Mouse (Mus musculus): Measurements from ENCODE around the gene Fam207a. TPM values are rescaled to one million over a fixed set of nuclear protein-coding genes. Genes with fewer than 3 reads are reported as not detected.

Gene Fam207a
- polyA plus RNA-seq, 1 experiment from 2014 or later: 26.2 TPM

GRCm38 (mm10) chr10:77450159-77450464 is 65.5 kb downstream of the Fam207a start:
- no peaks in the 10 kb centered on the region for H3K36me3 ChIP-seq (ENCODE audit: control insufficient read depth, insufficient read depth, low read length)
- no peaks in the 10 kb centered on the region for H3K27me3 ChIP-seq (ENCODE audit: control insufficient read depth, insufficient read depth, low read length)
- peak overlapping the region; percentile 60 for H3K4me2 ChIP-seq
- no peak overlapping the region; the same call in 1 of the 2 replicates for H3K9ac ChIP-seq (ENCODE audit: low read depth, low read length)
- ATAC-seq (replicated peaks; ENCODE audit: insufficient number of reproducible peaks, low FRiP score, low TSS enrichment): no peak
- peak overlapping the region; percentile 80; the same call in 1 of the 2 replicates for H3K27ac ChIP-seq (ENCODE audit: low read depth, low read length)
- no peak overlapping the region for H3K4me3 ChIP-seq (ENCODE audit: low read depth, low read length)
- peaks cover 39% of the 10 kb centered on the region for H3K4me1 ChIP-seq (ENCODE audit: control insufficient read depth, insufficient read depth, low read length)
- H3K9me3 ChIP-seq (replicated peaks; ENCODE audit: control insufficient read depth, low read length): no peaks in the 10 kb centered on the region

GRCm38 (mm10) chr10:77449315-77450158 is 66.0 kb downstream of the Fam207a start:
- Histone ChIP-seq H3K36me3 (ENCODE audit: control insufficient read depth, insufficient read depth, low read length) (no peaks in the 10 kb centered on the region), H3K9ac (ENCODE audit: low read depth, low read length) (peak overlapping the region; percentile 35; the same call in 1 of the 2 replicates), H3K27me3 (ENCODE audit: control insufficient read depth, insufficient read depth, low read length) (no peaks in the 10 kb centered on the region), H3K9me3 (replicated peaks; ENCODE audit: control insufficient read depth, low read length) (no peaks in the 10 kb centered on the region), H3K27ac (ENCODE audit: low read depth, low read length) (peak overlapping the region; percentile 80), H3K4me2 (peak overlapping the region; percentile 60), H3K4me1 (ENCODE audit: control insufficient read depth, insufficient read depth, low read length) (peaks cover 34% of the 10 kb centered on the region), H3K4me3 (ENCODE audit: low read depth, low read length) (peak overlapping the region; percentile 13)
- WGBS (ENCODE audit: insufficient replicate concordance): 17% methylated on average over 23 of the region's 23 CpGs
- peak; percentile 70 for ATAC-seq (replicated peaks; ENCODE audit: insufficient number of reproducible peaks, low FRiP score, low TSS enrichment)

- H3K36me3 ChIP-seq (ENCODE audit: control insufficient read depth, insufficient read depth, low read length): no peaks in the 10 kb centered on the region
- H3K27ac ChIP-seq (ENCODE audit: low read depth, low read length): peak overlapping the region; percentile 80
- H3K4me2 ChIP-seq: peak overlapping the region; percentile 60
- H3K4me1 ChIP-seq (ENCODE audit: control insufficient read depth, insufficient read depth, low read length): peaks cover 34% of the 10 kb centered on the region
- H3K9ac ChIP-seq (ENCODE audit: low read depth, low read length): peak overlapping the region; percentile 35; the same call in 1 of the 2 replicates
- peak; percentile 27; the same call in 1 of the 2 replicates for ATAC-seq (replicated peaks; ENCODE audit: insufficient number of reproducible peaks, low FRiP score, low TSS enrichment)
- H3K27me3 ChIP-seq (ENCODE audit: control insufficient read depth, insufficient read depth, low read length): no peaks in the 10 kb centered on the region
- no peaks in the 10 kb centered on the region for H3K9me3 ChIP-seq (replicated peaks; ENCODE audit: control insufficient read depth, low read length)
- peak overlapping the region; percentile 13; the same call in 1 of the 2 replicates for H3K4me3 ChIP-seq (ENCODE audit: low read depth, low read length)
- WGBS (ENCODE audit: insufficient replicate concordance): 23% methylated on average over 6 of the region's 6 CpGs
These were observed 66.8 kb downstream of the Fam207a start for GRCm38 (mm10) chr10:77448698-77449247.

- no peaks in the 10 kb centered on the region for H3K27me3 ChIP-seq (ENCODE audit: control insufficient read depth, insufficient read depth, low read length)
- H3K27ac ChIP-seq (ENCODE audit: low read depth, low read length): peak overlapping the region; percentile 80
- ATAC-seq (replicated peaks; ENCODE audit: insufficient number of reproducible peaks, low FRiP score, low TSS enrichment): no peak
- WGBS (ENCODE audit: insufficient replicate concordance): 67% methylated on average over 7 of the region's 7 CpGs
- H3K4me3 ChIP-seq (ENCODE audit: low read depth, low read length): no peak overlapping the region
- H3K4me1 ChIP-seq (ENCODE audit: control insufficient read depth, insufficient read depth, low read length): peaks cover 34% of the 10 kb centered on the region
- H3K9ac ChIP-seq (ENCODE audit: low read depth, low read length): no peak overlapping the region
- no peaks in the 10 kb centered on the region for H3K9me3 ChIP-seq (replicated peaks; ENCODE audit: control insufficient read depth, low read length)
- H3K36me3 ChIP-seq (ENCODE audit: control insufficient read depth, insufficient read depth, low read length): no peaks in the 10 kb centered on the region
- peak overlapping the region; percentile 60 for H3K4me2 ChIP-seq
These were observed 67.4 kb downstream of the Fam207a start for GRCm38 (mm10) chr10:77448209-77448608.

- Histone ChIP-seq H3K4me3 (ENCODE audit: low read depth, low read length) (no peak overlapping the region), H3K9me3 (replicated peaks; ENCODE audit: control insufficient read depth, low read length) (no peaks in the 10 kb centered on the region), H3K36me3 (ENCODE audit: control insufficient read depth, insufficient read depth, low read length) (no peaks in the 10 kb centered on the region), H3K4me1 (ENCODE audit: control insufficient read depth, insufficient read depth, low read length) (peaks cover 34% of the 10 kb centered on the region), H3K27ac (ENCODE audit: low read depth, low read length) (peak overlapping the region; percentile 80), H3K27me3 (ENCODE audit: control insufficient read depth, insufficient read depth, low read length) (no peaks in the 10 kb centered on the region), H3K9ac (ENCODE audit: low read depth, low read length) (no peak overlapping the region), H3K4me2 (0 out of 2 replicates have a peak overlapping the region, but pooled peaks have one; percentile 22)
- WGBS (ENCODE audit: insufficient replicate concordance): 2% methylated on average over 2 of the region's 2 CpGs
- 0 out of 2 replicates have a peak, but pooled peaks have one; percentile 25 for ATAC-seq (replicated peaks; ENCODE audit: insufficient number of reproducible peaks, low FRiP score, low TSS enrichment)
These were observed 67.8 kb downstream of the Fam207a start for GRCm38 (mm10) chr10:77447755-77448154.

- Histone ChIP-seq H3K36me3 (ENCODE audit: control insufficient read depth, insufficient read depth, low read length) (no peaks in the 10 kb centered on the region), H3K4me1 (ENCODE audit: control insufficient read depth, insufficient read depth, low read length) (peaks cover 22% of the 10 kb centered on the region), H3K27ac (ENCODE audit: low read depth, low read length) (no peak overlapping the region; the same call in 1 of the 2 replicates), H3K9me3 (replicated peaks; ENCODE audit: control insufficient read depth, low read length) (no peaks in the 10 kb centered on the region), H3K27me3 (ENCODE audit: control insufficient read depth, insufficient read depth, low read length) (no peaks in the 10 kb centered on the region), H3K4me2 (no peak overlapping the region), H3K9ac (ENCODE audit: low read depth, low read length) (no peak overlapping the region), H3K4me3 (ENCODE audit: low read depth, low read length) (no peak overlapping the region)
- WGBS (ENCODE audit: insufficient replicate concordance): 69% methylated on average over 4 of the region's 4 CpGs
- ATAC-seq (replicated peaks; ENCODE audit: insufficient number of reproducible peaks, low FRiP score, low TSS enrichment): no peak
These were observed 73.3 kb downstream of the Fam207a start for GRCm38 (mm10) chr10:77442250-77442649.

- H3K4me3 ChIP-seq (ENCODE audit: low read depth, low read length): no peak overlapping the region
- no peak overlapping the region for H3K4me2 ChIP-seq
- no peaks in the 10 kb centered on the region for H3K36me3 ChIP-seq (ENCODE audit: control insufficient read depth, insufficient read depth, low read length)
- H3K9ac ChIP-seq (ENCODE audit: low read depth, low read length): no peak overlapping the region
- no peak overlapping the region; the same call in 1 of the 2 replicates for H3K27ac ChIP-seq (ENCODE audit: low read depth, low read length)
- WGBS (ENCODE audit: insufficient replicate concordance): 50% methylated on average over 3 of the region's 3 CpGs
- no peaks in the 10 kb centered on the region for H3K27me3 ChIP-seq (ENCODE audit: control insufficient read depth, insufficient read depth, low read length)
- no peak for ATAC-seq (replicated peaks; ENCODE audit: insufficient number of reproducible peaks, low FRiP score, low TSS enrichment)
- peaks cover 20% of the 10 kb centered on the region for H3K4me1 ChIP-seq (ENCODE audit: control insufficient read depth, insufficient read depth, low read length)
- no peaks in the 10 kb centered on the region for H3K9me3 ChIP-seq (replicated peaks; ENCODE audit: control insufficient read depth, low read length)
These were observed 73.8 kb downstream of the Fam207a start for GRCm38 (mm10) chr10:77441812-77442211.

- Histone ChIP-seq H3K9ac (ENCODE audit: low read depth, low read length) (no peak overlapping the region), H3K4me1 (ENCODE audit: control insufficient read depth, insufficient read depth, low read length) (peaks cover 20% of the 10 kb centered on the region), H3K4me2 (peak overlapping the region; percentile 38), H3K4me3 (ENCODE audit: low read depth, low read length) (no peak overlapping the region), H3K9me3 (replicated peaks; ENCODE audit: control insufficient read depth, low read length) (no peaks in the 10 kb centered on the region), H3K36me3 (ENCODE audit: control insufficient read depth, insufficient read depth, low read length) (no peaks in the 10 kb centered on the region), H3K27me3 (ENCODE audit: control insufficient read depth, insufficient read depth, low read length) (no peaks in the 10 kb centered on the region), H3K27ac (ENCODE audit: low read depth, low read length) (peak overlapping the region; percentile 64)
- 46% methylated on average over 19 of the region's 19 CpGs for WGBS (ENCODE audit: insufficient replicate concordance)
- no peak for ATAC-seq (replicated peaks; ENCODE audit: insufficient number of reproducible peaks, low FRiP score, low TSS enrichment)
These were observed 74.5 kb downstream of the Fam207a start for GRCm38 (mm10) chr10:77440841-77441755.

Data from heart, embryonic 11.5 days (tissue).